Mouse (Mus musculus) spleen, adult 12 weeks (tissue): ENCODE data around the gene Cd53.

ENCODE experiments used
- DNase-seq: peaks from one replicate; pipeline ENCODE4 v3.0.0; 2022; ENCODE audit warnings: low spot score

Gene Cd53

GRCm38 (mm10) chr3:106789930-106790329 is at the start of gene Cd53:
Gene Cd53, minus strand, starts transcription at chr3:106790149.
- DNase-seq, result peak; percentile 12

- DNase-seq, result peak; percentile 12
Observed at GRCm38 (mm10) chr3:106832107-106832506, 42.2 kb upstream of the Cd53 start.

GRCm38 (mm10) chr3:106826187-106826586 is 36.2 kb upstream of the Cd53 start, which contains the start of gene Olfr266:
Gene Olfr266, minus strand, starts transcription at chr3:106826287.
- no peak for DNase-seq

- no peak for DNase-seq
Observed at GRCm38 (mm10) chr3:106817676-106818075, 27.7 kb upstream of the Cd53 start.

GRCm38 (mm10) chr3:106808972-106809695 is 19.2 kb upstream of the Cd53 start:
- no peak for DNase-seq

- DNase-seq, result no peak
Observed at GRCm38 (mm10) chr3:106798079-106798478, 8.1 kb upstream of the Cd53 start.

- DNase-seq, result peak; percentile 9
Observed at GRCm38 (mm10) chr3:106788440-106788887, 1.5 kb downstream of the Cd53 start.

- DNase-seq, result no peak
Observed at GRCm38 (mm10) chr3:106787972-106788371, 2.0 kb downstream of the Cd53 start.

GRCm38 (mm10) chr3:106785130-106785529 is 4.8 kb downstream of the Cd53 start:
- DNase-seq, result no peak

- DNase-seq, result no peak
Observed at GRCm38 (mm10) chr3:106771834-106772233, 18.1 kb downstream of the Cd53 start.

- DNase-seq, result no peak
Observed at GRCm38 (mm10) chr3:106755898-106756297, 34.1 kb downstream of the Cd53 start.

GRCm38 (mm10) chr3:106722028-106722945 is 67.7 kb downstream of the Cd53 start:
- DNase-seq, result peak; percentile 81

GRCm38 (mm10) chr3:106721397-106722027 is 68.4 kb downstream of the Cd53 start:
- DNase-seq, result peak; percentile 87
